Mouse (Mus musculus) embryonic facial prominence, embryonic 12.5 days (tissue): ENCODE results near the gene Gm2022. TPM values are rescaled to one million over a fixed set of nuclear protein-coding genes. Genes with fewer than 3 reads are reported as not detected.
"Not testable (repeated sequence)": the region's sequence is repeated elsewhere in the genome, so short reads cannot be mapped to it uniquely, and the experiment has no call there.

ENCODE experiments used
- ATAC-seq: fragments of 200-750 bp; cut with Nextera tagmentation; 2 replicates; pipeline ENCODE4 v1.8.0; 2017; ENCODE audit not compliant: insufficient number of reproducible peaks, insufficient read depth, low FRiP score, low TSS enrichment
- H3K27ac ChIP-seq: fragments of 300-500 bp; sonication (generic); 2 replicates; pipeline ENCODE4 v1.5.1; 2016; ENCODE audit warnings: mild to moderate bottlenecking
- H3K27me3 ChIP-seq: fragments of 300-500 bp; sonication (generic); 2 replicates; pipeline ENCODE4 v1.6.1; 2016; ENCODE audit warnings: mild to moderate bottlenecking, moderate library complexity
- H3K36me3 ChIP-seq: fragments of 300-500 bp; sonication (generic); 2 replicates; pipeline ENCODE4 v1.6.1; 2016; ENCODE audit warnings: mild to moderate bottlenecking
- H3K4me1 ChIP-seq: fragments of 300-500 bp; sonication (generic); 2 replicates; pipeline ENCODE4 v1.6.1; 2016
- H3K4me2 ChIP-seq: fragments of 300-500 bp; sonication (generic); replicated peaks from 2 replicates; pipeline ENCODE4 v1.6.1; 2016; ENCODE audit warnings: mild to moderate bottlenecking, moderate library complexity
- H3K4me3 ChIP-seq: fragments of 300-500 bp; sonication (generic); 2 replicates; pipeline ENCODE4 v1.5.1; 2016; ENCODE audit warnings: mild to moderate bottlenecking
- H3K9ac ChIP-seq: fragments of 300-500 bp; sonication (generic); 2 replicates; pipeline ENCODE4 v1.6.1; 2016; ENCODE audit warnings: mild to moderate bottlenecking, moderate library complexity
- H3K9me3 ChIP-seq: fragments of 300-500 bp; sonication (generic); 2 replicates; pipeline ENCODE4 v1.6.1; 2016; ENCODE audit warnings: mild to moderate bottlenecking, moderate library complexity
- WGBS: fragments of 180-500 bp; shearing (Covaris S2); methylation state at CpG from one replicate; pipeline ENCODE4 v1.1.7; 2016; 5-methylcytosine and 5-hydroxymethylcytosine counted together
- polyA plus RNA-seq: library from polyadenylated mRNA; unstranded; fragments of >200 nt; fragmentation: Nextera tagmentation; extraction: Ambion mirVana; gene quantifications from 2 replicates; pipeline ENCODE4 v1.2.1, GENCODE M21; 2016

The Gm2022 gene
- polyA plus RNA-seq, result not detected in 2 replicates

GRCm38 (mm10) chr12:87895070-87895469, at the start of gene Gm2022:
Gene Gm2022, plus strand, starts transcription at chr12:87895370.
- H3K9me3 ChIP-seq, H3K4me3 ChIP-seq, H3K4me1 ChIP-seq, H3K27me3 ChIP-seq, H3K27ac ChIP-seq, H3K9ac ChIP-seq, ATAC-seq, H3K36me3 ChIP-seq, H3K4me2 ChIP-seq: not testable (repeated sequence)
- 80% methylated on average over 1 of the region's 1 CpGs for WGBS

GRCm38 (mm10) chr12:87850657-87851056, 44.5 kb upstream of the Gm2022 start:
- H3K4me2 ChIP-seq, H3K27ac ChIP-seq, H3K9me3 ChIP-seq, H3K9ac ChIP-seq, H3K36me3 ChIP-seq, H3K4me3 ChIP-seq, ATAC-seq, H3K4me1 ChIP-seq, H3K27me3 ChIP-seq: not testable (repeated sequence)
- no CpG with 5 or more reads among the region's 2 CpGs for WGBS

- H3K4me3 ChIP-seq, H3K27me3 ChIP-seq, H3K4me2 ChIP-seq, H3K36me3 ChIP-seq, H3K4me1 ChIP-seq, H3K27ac ChIP-seq, H3K9me3 ChIP-seq, H3K9ac ChIP-seq, ATAC-seq: not testable (repeated sequence)
- 74% methylated on average over 1 of the region's 1 CpGs for WGBS
Measured at GRCm38 (mm10) chr12:87856067-87856466, 39.1 kb upstream of the Gm2022 start.

GRCm38 (mm10) chr12:87861740-87862692, 33.2 kb upstream of the Gm2022 start:
- H3K4me3 ChIP-seq, H3K9ac ChIP-seq, H3K27ac ChIP-seq, ATAC-seq, H3K27me3 ChIP-seq, H3K4me2 ChIP-seq, H3K36me3 ChIP-seq, H3K4me1 ChIP-seq: not testable (repeated sequence)
- WGBS, result 89% methylated on average over 23 of the region's 23 CpGs
- peaks cover 12% of the 10 kb centered on the region; the same call in 1 of the 2 replicates for H3K9me3 ChIP-seq

GRCm38 (mm10) chr12:87863638-87864037, 31.5 kb upstream of the Gm2022 start:
- not testable (repeated sequence) for H3K27me3 ChIP-seq, H3K4me3 ChIP-seq, ATAC-seq, H3K36me3 ChIP-seq, H3K9ac ChIP-seq, H3K27ac ChIP-seq, H3K4me1 ChIP-seq, H3K4me2 ChIP-seq
- WGBS, result 93% methylated on average over 10 of the region's 11 CpGs
- H3K9me3 ChIP-seq, result peaks cover 12% of the 10 kb centered on the region; the same call in 1 of the 2 replicates

GRCm38 (mm10) chr12:87864048-87864447, 31.1 kb upstream of the Gm2022 start:
- H3K9ac ChIP-seq, H3K4me3 ChIP-seq, ATAC-seq, H3K36me3 ChIP-seq, H3K4me2 ChIP-seq, H3K4me1 ChIP-seq, H3K27ac ChIP-seq, H3K27me3 ChIP-seq: not testable (repeated sequence)
- H3K9me3 ChIP-seq, result peaks cover 12% of the 10 kb centered on the region; the same call in 1 of the 2 replicates
- 82% methylated on average over 2 of the region's 2 CpGs for WGBS

GRCm38 (mm10) chr12:87873772-87874171, 21.4 kb upstream of the Gm2022 start, which contains the start of gene Gm2016:
Gene Gm2016, plus strand, starts transcription at chr12:87874072.
- whole genome bisulfite sequencing, result 78% methylated on average over 5 of the region's 5 CpGs
- ATAC-seq, H3K4me2 ChIP-seq: not testable (repeated sequence)

GRCm38 (mm10) chr12:87919721-87920120, 24.6 kb downstream of the Gm2022 start, which contains the start of gene Gm2035:
Gene Gm2035, minus strand, starts transcription at chr12:87919857.
- H3K27me3 ChIP-seq, ATAC-seq, H3K27ac ChIP-seq, H3K4me3 ChIP-seq, H3K4me2 ChIP-seq, H3K9me3 ChIP-seq, H3K36me3 ChIP-seq, H3K9ac ChIP-seq, H3K4me1 ChIP-seq: not testable (repeated sequence)
- WGBS, result 73% methylated on average over 2 of the region's 2 CpGs

More at GRCm38 (mm10) chr12:87873772-87874171, 21.4 kb upstream of the Gm2022 start, which contains the start of gene Gm2016:
- not testable (repeated sequence) for H3K9me3 ChIP-seq, H3K27me3 ChIP-seq, H3K27ac ChIP-seq, H3K4me3 ChIP-seq, H3K9ac ChIP-seq, H3K36me3 ChIP-seq, H3K4me1 ChIP-seq

Other genes with a start within 250 kb of the Gm2022 start
- not detected in 2 replicates for gene Gm21319, start 119.6 kb upstream of the Gm2022 start, polyA plus RNA-seq
- gene Gm21936, start 99.9 kb upstream of the Gm2022 start, polyA plus RNA-seq, result not detected in 2 replicates
- not detected in 2 replicates for gene BB287469, start 78.8 kb upstream of the Gm2022 start, polyA plus RNA-seq
- not detected in 2 replicates for gene Gm2001, start 53.0 kb upstream of the Gm2022 start, polyA plus RNA-seq
- gene Gm2016, start 21.3 kb upstream of the Gm2022 start, polyA plus RNA-seq, result not detected in 2 replicates
- gene Gm2035, start 24.5 kb downstream of the Gm2022 start, polyA plus RNA-seq, result not detected in 2 replicates
- not detected in 2 replicates for gene Gm2042, start 58.7 kb downstream of the Gm2022 start, polyA plus RNA-seq
- gene Gm2075, start 116.5 kb downstream of the Gm2022 start, polyA plus RNA-seq, result not detected in 2 replicates
- gene Gm6803, start 123.4 kb downstream of the Gm2022 start, polyA plus RNA-seq, result not detected in 2 replicates
- gene Gm2056, start 131.6 kb downstream of the Gm2022 start, polyA plus RNA-seq, result not detected in 2 replicates
- gene Gm16368, start 188.3 kb downstream of the Gm2022 start, polyA plus RNA-seq, result not detected in 2 replicates